Comparison of ENCODE assay signal across 9 mouse cellular contexts in genomic region chr7:66493216-66493885, GRCm38 (mm10).
"Had no signal": no experiment of that assay in that cellular context is flagged by ENCODE, and none has a peak within 500 bp of the region (broad histone marks: within the 10 kb centered on the region; RNA-seq: fewer than 3 reads in every experiment).

No protein-coding gene starts in this region.

- H3K36me3 ChIP-seq: limb, embryonic 15.5 days; liver, embryonic 13.5 days; midbrain, embryonic 15.5 days had no signal

- H3K9ac ChIP-seq: limb, embryonic 15.5 days; liver, embryonic 13.5 days; midbrain, embryonic 15.5 days had no signal

- H3K9me3 ChIP-seq: limb, embryonic 15.5 days; liver, embryonic 13.5 days; midbrain, embryonic 15.5 days had no signal

- H3K4me3 ChIP-seq: limb, embryonic 15.5 days; liver, embryonic 13.5 days; midbrain, embryonic 15.5 days had no signal

- DNase-seq: kidney, adult 18-20 months; kidney, postnatal 25 days; layer of hippocampus, adult 9-11 months; layer of hippocampus, postnatal 36 days; liver, embryonic 13.5 days; lung, adult 18-20 months had no signal

- H3K4me2 ChIP-seq: limb, embryonic 15.5 days; liver, embryonic 13.5 days; midbrain, embryonic 15.5 days had no signal

- H3K27ac ChIP-seq: limb, embryonic 15.5 days; liver, embryonic 13.5 days; midbrain, embryonic 15.5 days; stomach, postnatal 0 days had no signal

- ATAC-seq: midbrain, embryonic 15.5 days had no signal

- H3K4me1 ChIP-seq: liver, embryonic 13.5 days; midbrain, embryonic 15.5 days had no signal

- H3K27me3 ChIP-seq: limb, embryonic 15.5 days; liver, embryonic 13.5 days; midbrain, embryonic 15.5 days had no signal
